Mouse (Mus musculus) frontal cortex, postnatal 36 days (tissue): ENCODE results near the gene 1700025G04Rik.

Source experiments
- DNase-seq, 2 experiments: peaks; one replicate each; pipeline ENCODE4 v3.0.0; 2022; ENCODE audit warnings: low spot score in 2 of 2

1700025G04Rik gene

GRCm38 (mm10) chr1:152076222-152076845 is 13.6 kb downstream of the 1700025G04Rik start:
- DNase-seq: no peak

GRCm38 (mm10) chr1:152075725-152076124 is 14.2 kb downstream of the 1700025G04Rik start:
- DNase-seq: no peak

- no peak for DNase-seq
Observed at GRCm38 (mm10) chr1:152070441-152070840, 19.5 kb downstream of the 1700025G04Rik start.

GRCm38 (mm10) chr1:152069745-152070144 is 20.2 kb downstream of the 1700025G04Rik start:
- DNase-seq: no peak

- DNase-seq: no peak
Observed at GRCm38 (mm10) chr1:152067919-152068318, 22.0 kb downstream of the 1700025G04Rik start.

GRCm38 (mm10) chr1:152065527-152065926 is 24.4 kb downstream of the 1700025G04Rik start:
- DNase-seq: no peak

- no peak for DNase-seq
Observed at GRCm38 (mm10) chr1:152063357-152064145, 26.4 kb downstream of the 1700025G04Rik start.

- no peak for DNase-seq
Observed at GRCm38 (mm10) chr1:152061745-152062144, 28.2 kb downstream of the 1700025G04Rik start.

GRCm38 (mm10) chr1:152060265-152060664 is 29.7 kb downstream of the 1700025G04Rik start:
- DNase-seq: no peak

GRCm38 (mm10) chr1:152058776-152059175 is 31.1 kb downstream of the 1700025G04Rik start:
- no peak for DNase-seq

- no peak for DNase-seq
Observed at GRCm38 (mm10) chr1:152053112-152053511, 36.8 kb downstream of the 1700025G04Rik start.

- no peak for DNase-seq
Observed at GRCm38 (mm10) chr1:152051858-152052257, 38.1 kb downstream of the 1700025G04Rik start.

- DNase-seq: no peak
Observed at GRCm38 (mm10) chr1:152050037-152050436, 39.9 kb downstream of the 1700025G04Rik start.

- DNase-seq: peak in 1 of 2 experiments; percentile 42
Observed at GRCm38 (mm10) chr1:152048291-152048690, 41.6 kb downstream of the 1700025G04Rik start.

GRCm38 (mm10) chr1:152047416-152047815 is 42.5 kb downstream of the 1700025G04Rik start:
- no peak for DNase-seq

GRCm38 (mm10) chr1:152043453-152043852 is 46.5 kb downstream of the 1700025G04Rik start:
- no peak for DNase-seq

GRCm38 (mm10) chr1:152042409-152042808 is 47.5 kb downstream of the 1700025G04Rik start:
- DNase-seq: no peak

GRCm38 (mm10) chr1:152041005-152041404 is 48.9 kb downstream of the 1700025G04Rik start:
- no peak for DNase-seq

GRCm38 (mm10) chr1:152040053-152040452 is 49.9 kb downstream of the 1700025G04Rik start:
- DNase-seq: no peak

- peak in 1 of 2 experiments; percentile 33 for DNase-seq
Observed at GRCm38 (mm10) chr1:152039588-152039987, 50.3 kb downstream of the 1700025G04Rik start.

- DNase-seq: no peak
Observed at GRCm38 (mm10) chr1:152038086-152038485, 51.8 kb downstream of the 1700025G04Rik start.

GRCm38 (mm10) chr1:152037589-152037988 is 52.3 kb downstream of the 1700025G04Rik start:
- DNase-seq: no peak

- DNase-seq: no peak
Observed at GRCm38 (mm10) chr1:152034766-152035165, 55.2 kb downstream of the 1700025G04Rik start.
